Mouse (Mus musculus) midbrain, postnatal 0 days (tissue): ENCODE measurements at regions not wholly inside any gene's neighbourhood (a gene's known extent, or its start where the extent isn't known, plus 50 kb on each side); places are given as distances from the start of the nearest gene placed in this dataset.

Experiments used
- ATAC-seq: fragments of 200-750 bp; cut with Nextera tagmentation; 2 replicates; pipeline ENCODE4 v1.8.0; 2017; ENCODE audit warnings: moderate number of reproducible peaks, mild to moderate bottlenecking, moderate TSS enrichment, moderate library complexity; ENCODE audit not compliant: low FRiP score
- DNase-seq: peaks from one replicate; pipeline ENCODE4 v3.0.0-alpha.2; 2015; ENCODE audit warnings: low spot score
- H3K27ac ChIP-seq: fragments of 300-500 bp; sonication (generic); 2 replicates; pipeline ENCODE4 v1.5.1; 2014; ENCODE audit warnings: low read depth, mild to moderate bottlenecking, low read length, mixed read lengths
- H3K27me3 ChIP-seq: fragments of 300-500 bp; sonication (generic); 2 replicates; pipeline ENCODE4 v1.6.1; 2014; ENCODE audit warnings: low read length, control low read depth, mixed read lengths; ENCODE audit not compliant: insufficient read depth
- H3K36me3 ChIP-seq: fragments of 300-500 bp; sonication (generic); 2 replicates; pipeline ENCODE4 v1.6.1; 2014; ENCODE audit warnings: low read length, control low read depth, mixed read lengths; ENCODE audit not compliant: insufficient read depth
- H3K4me1 ChIP-seq: fragments of 300-500 bp; sonication (generic); 2 replicates; pipeline ENCODE4 v1.6.1; 2014; ENCODE audit warnings: mild to moderate bottlenecking, control low read depth, antibody characterized with exemption, low read length, mixed read lengths; ENCODE audit not compliant: insufficient read depth
- H3K4me2 ChIP-seq: fragments of 300-500 bp; sonication (generic); 2 replicates; pipeline ENCODE4 v1.6.1; 2014; ENCODE audit warnings: low read depth, mild to moderate bottlenecking, low read length, mixed read lengths; ENCODE audit not compliant: poor library complexity, severe bottlenecking
- H3K4me3 ChIP-seq: fragments of 300-500 bp; sonication (generic); 2 replicates; pipeline ENCODE4 v1.5.1; 2014; ENCODE audit warnings: low read depth, mild to moderate bottlenecking, low read length, moderate library complexity
- H3K9ac ChIP-seq: fragments of 300-500 bp; sonication (generic); replicated peaks from 2 replicates; pipeline ENCODE4 v1.6.1; 2014; ENCODE audit warnings: mild to moderate bottlenecking, low read length, moderate library complexity, mixed read lengths; ENCODE audit not compliant: poor library complexity, severe bottlenecking
- H3K9me3 ChIP-seq: fragments of 300-500 bp; sonication (generic); 2 replicates; pipeline ENCODE4 v1.6.1; 2016; ENCODE audit warnings: low read length, control low read depth
- CTCF ChIP-seq: IDR thresholded peaks from 2 replicates; pipeline ENCODE4 v1.5.1; 2016; ENCODE audit warnings: antibody characterized with exemption, mild to moderate bottlenecking
- WGBS: fragments of 180-500 bp; shearing (Covaris S2); extraction: QIAGEN DNeasy Blood & Tissue Kit; methylation state at CpG from one replicate; pipeline ENCODE4 v1.1.7; 2014; 5-methylcytosine and 5-hydroxymethylcytosine counted together

DNA sequence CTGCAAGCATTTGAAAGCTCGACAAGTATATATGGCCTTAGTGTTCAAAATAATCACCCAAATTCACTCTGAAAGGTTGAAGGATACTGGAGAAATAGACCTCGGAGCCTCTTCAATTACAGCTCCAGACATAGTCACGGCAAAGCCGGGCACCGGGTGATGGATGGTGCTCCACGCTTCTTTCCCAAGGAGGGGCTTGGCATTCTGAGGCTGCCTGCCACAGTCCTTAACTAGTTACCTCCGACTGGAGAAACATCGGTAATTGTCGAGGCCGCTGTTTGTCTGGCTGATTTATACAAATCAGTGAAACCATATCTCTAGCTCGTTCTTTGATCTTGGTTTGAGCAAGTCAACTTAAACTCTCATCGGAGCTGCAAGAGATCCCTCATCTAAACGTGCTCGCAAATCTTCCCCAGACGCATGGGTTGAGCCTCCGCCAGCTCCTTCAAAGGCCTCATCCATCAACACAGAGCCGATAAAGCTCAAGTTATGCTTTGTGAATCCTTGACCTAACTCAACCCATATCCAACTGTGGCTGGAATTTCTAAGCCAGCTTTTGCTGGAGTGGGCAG, 145.4 kb upstream of the Stx16 start:
- no peak for DNase-seq
- no peak for TF ChIP-seq CTCF

DNA sequence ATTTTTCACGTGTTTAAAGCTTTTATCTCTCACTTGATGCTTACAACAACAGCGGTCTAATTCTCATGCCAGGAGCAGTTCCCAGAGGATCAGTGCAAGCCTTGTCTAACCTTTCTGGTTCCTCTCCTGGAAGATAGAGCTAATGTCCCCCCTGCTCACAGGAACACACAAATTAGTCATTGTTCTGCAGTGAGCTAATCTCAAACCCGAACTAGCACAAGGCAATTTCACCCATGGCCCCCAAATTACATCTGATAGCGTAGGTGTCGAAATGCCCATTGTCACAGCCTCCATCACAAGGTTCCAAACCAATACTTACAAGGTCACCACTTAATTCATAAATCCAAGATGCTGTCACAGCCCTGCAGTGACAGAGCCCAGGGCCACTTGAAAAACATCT, 140.4 kb upstream of the Stx16 start:
- H3K27ac ChIP-seq, result no peak overlapping the region
- no peak overlapping the region for H3K9ac ChIP-seq
- DNase-seq (no peak), ATAC-seq (no peak)
- no peak for TF ChIP-seq CTCF
- 0 out of 2 replicates have a peak, but pooled peaks cover 3% of the 10 kb centered on the region for H3K9me3 ChIP-seq
- no peak overlapping the region for H3K4me3 ChIP-seq
- peaks cover 5% of the 10 kb centered on the region; the same call in 1 of the 2 replicates for H3K4me1 ChIP-seq
- no peak overlapping the region for H3K4me2 ChIP-seq
- WGBS, result 82% methylated on average over 5 of the region's 5 CpGs
- H3K27me3 ChIP-seq, result no peaks in the 10 kb centered on the region
- H3K36me3 ChIP-seq, result no peaks in the 10 kb centered on the region

More for the DNA sequence above, 145.4 kb upstream of the Stx16 start:
- no peak overlapping the region for H3K9ac ChIP-seq
- no peaks in the 10 kb centered on the region for H3K4me1 ChIP-seq
- no peaks in the 10 kb centered on the region for H3K36me3 ChIP-seq
- no peaks in the 10 kb centered on the region for H3K27me3 ChIP-seq
- 0 out of 2 replicates have a peak, but pooled peaks cover 3% of the 10 kb centered on the region for H3K9me3 ChIP-seq
- no peak overlapping the region for H3K4me2 ChIP-seq
- H3K4me3 ChIP-seq, result no peak overlapping the region
- no peak overlapping the region for H3K27ac ChIP-seq
- WGBS, result 95% methylated on average over 17 of the region's 17 CpGs
- no peak for ATAC-seq

DNA sequence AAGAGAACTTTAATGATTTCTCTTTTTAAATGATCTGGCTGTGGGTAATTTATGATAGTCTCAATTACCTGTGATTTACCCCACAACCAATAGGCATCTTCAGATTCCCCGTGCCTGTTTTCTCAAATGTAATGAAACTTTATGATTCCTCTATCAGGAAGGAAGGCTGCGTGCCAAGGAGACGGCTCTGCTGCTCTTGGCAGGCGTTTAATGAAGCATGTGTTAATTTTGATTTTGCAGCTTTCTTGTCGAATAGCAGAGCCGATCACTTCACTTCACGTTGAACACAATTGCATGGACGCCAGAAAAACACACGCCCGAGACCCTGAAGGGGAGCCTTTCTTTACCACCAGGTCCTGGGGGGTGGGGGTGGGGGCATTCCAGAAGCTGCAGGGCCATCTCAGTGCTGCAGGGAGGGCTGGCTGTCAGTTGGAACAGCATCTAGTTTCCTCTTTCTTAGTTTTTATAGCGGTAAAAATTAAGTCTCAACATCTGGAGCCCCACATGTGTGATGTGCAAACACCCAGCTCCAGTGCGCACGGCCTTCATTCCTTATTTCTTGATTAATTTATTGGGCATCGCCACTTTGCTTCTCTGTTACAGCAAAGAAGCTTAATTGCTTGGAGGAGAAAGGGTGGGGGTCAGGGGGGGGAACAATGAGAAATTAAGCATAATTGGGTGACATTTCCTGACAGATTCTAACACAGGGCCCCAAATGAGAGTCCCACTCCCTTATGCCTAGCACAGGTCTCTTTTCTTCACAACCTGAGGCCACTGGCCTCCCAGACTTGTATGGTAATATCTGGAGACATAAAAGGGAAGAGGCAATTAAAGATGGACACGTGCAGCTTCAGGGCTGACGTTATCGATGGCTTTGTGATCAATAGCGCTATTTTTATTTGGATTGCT, 138.3 kb upstream of the Stx16 start:
- DNase-seq (peak; percentile 58), ATAC-seq (no peak)
- no peak overlapping the region for H3K9ac ChIP-seq
- no peak overlapping the region for H3K4me3 ChIP-seq
- no peak overlapping the region for H3K27ac ChIP-seq
- TF ChIP-seq CTCF, result no peak
- H3K9me3 ChIP-seq, result 0 out of 2 replicates have a peak, but pooled peaks cover 3% of the 10 kb centered on the region
- peaks cover 5% of the 10 kb centered on the region; the same call in 1 of the 2 replicates for H3K4me1 ChIP-seq
- no peaks in the 10 kb centered on the region for H3K27me3 ChIP-seq
- WGBS, result 61% methylated on average over 18 of the region's 18 CpGs
- H3K36me3 ChIP-seq, result no peaks in the 10 kb centered on the region
- H3K4me2 ChIP-seq, result no peak overlapping the region

DNA sequence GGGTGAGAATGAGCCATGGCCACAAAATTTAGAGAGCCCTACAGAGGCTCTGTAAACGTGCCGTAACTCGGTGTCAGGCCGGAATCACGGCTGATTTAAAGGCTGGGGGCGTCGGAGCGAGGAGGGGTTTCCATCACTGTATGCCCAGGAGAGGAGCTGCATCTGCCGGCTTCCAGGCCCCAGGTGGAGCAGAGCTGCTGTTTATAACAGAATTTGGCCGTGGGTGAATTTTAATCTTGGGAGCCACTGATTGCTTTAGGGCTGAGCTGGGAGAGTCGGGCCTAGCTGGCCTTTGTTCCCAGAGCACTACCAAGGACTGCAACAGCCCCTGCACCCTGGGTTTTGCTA, 137.7 kb upstream of the Stx16 start:
- Histone ChIP-seq H3K4me2 (no peak overlapping the region), H3K36me3 (no peaks in the 10 kb centered on the region), H3K4me1 (peaks cover 5% of the 10 kb centered on the region; the same call in 1 of the 2 replicates), H3K9me3 (no peaks in the 10 kb centered on the region), H3K4me3 (no peak overlapping the region), H3K9ac (no peak overlapping the region), H3K27me3 (no peaks in the 10 kb centered on the region), H3K27ac (no peak overlapping the region)
- DNase-seq (peak; percentile 12), ATAC-seq (no peak)
- 62% methylated on average over 11 of the region's 11 CpGs for WGBS
- no peak for TF ChIP-seq CTCF

DNA sequence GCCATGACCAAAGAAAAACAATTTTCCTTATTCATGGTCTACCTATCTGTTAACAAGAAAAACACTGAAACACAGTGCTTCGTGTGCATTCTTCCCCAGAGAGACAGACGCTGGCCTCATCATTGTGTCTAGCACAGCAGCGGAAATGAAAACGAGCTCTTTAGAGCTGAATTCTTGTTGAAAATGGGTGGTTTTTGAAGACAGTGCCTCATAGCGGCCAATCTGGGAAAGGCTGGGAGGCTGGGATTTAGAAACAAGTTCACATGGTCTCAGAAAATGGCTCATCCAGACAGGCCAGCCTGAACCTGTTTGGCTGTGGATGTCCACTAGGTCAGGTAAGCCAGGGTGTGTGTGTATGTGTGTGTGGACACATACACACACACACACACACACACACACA, 130.7 kb upstream of the Stx16 start:
- DNase-seq, result no peak
- no peaks in the 10 kb centered on the region for H3K9me3 ChIP-seq
- H3K36me3 ChIP-seq, result no peaks in the 10 kb centered on the region
- H3K27ac ChIP-seq, result no peak overlapping the region
- no peaks in the 10 kb centered on the region for H3K4me1 ChIP-seq
- ATAC-seq, result no peak
- no peak overlapping the region for H3K9ac ChIP-seq
- no peak for TF ChIP-seq CTCF
- H3K27me3 ChIP-seq, result no peaks in the 10 kb centered on the region
- H3K4me2 ChIP-seq, result no peak overlapping the region
- 90% methylated on average over 5 of the region's 5 CpGs for WGBS
- no peak overlapping the region for H3K4me3 ChIP-seq

DNA sequence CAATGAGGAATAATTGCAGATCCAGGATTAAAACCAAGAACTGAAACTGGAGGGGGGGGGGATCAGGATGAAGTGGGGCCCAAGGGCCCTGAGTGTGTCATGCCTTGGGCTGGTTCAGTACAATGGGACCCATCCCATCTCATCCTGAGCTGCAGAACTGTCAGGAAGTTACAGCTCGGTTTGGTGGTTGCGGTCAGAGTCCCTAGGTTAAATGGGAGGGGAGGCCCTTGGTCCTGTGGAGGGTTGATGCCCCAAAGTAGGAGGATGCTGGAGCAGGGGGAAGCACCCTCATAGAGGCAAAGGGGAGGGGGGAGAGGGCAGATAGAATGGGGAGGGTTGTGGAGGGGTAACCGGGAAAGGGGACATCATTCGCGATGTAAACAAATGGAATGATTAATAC, 127.5 kb upstream of the Stx16 start:
- ATAC-seq (no peak), DNase-seq (no peak)
- Histone ChIP-seq H3K4me3 (no peak overlapping the region), H3K4me1 (no peaks in the 10 kb centered on the region), H3K4me2 (no peak overlapping the region), H3K9me3 (no peaks in the 10 kb centered on the region), H3K36me3 (no peaks in the 10 kb centered on the region), H3K27ac (no peak overlapping the region), H3K27me3 (no peaks in the 10 kb centered on the region), H3K9ac (no peak overlapping the region)
- 90% methylated on average over 5 of the region's 5 CpGs for WGBS
- no peak for TF ChIP-seq CTCF
